Mouse (Mus musculus) left cerebral cortex, adult 2 months (tissue): Measurements from ENCODE around the gene Tef. TPM values are rescaled to one million over a fixed set of nuclear protein-coding genes. Genes with fewer than 3 reads are reported as not detected.
A peak's percentile ranks its signal among the peaks of the same experiment; 100 is the strongest.

Source experiments
- DNase-seq, 2 experiments: peaks; one replicate each; pipeline ENCODE4 v3.0.0; 2021 to 2022; ENCODE audit warnings: low spot score in 2 of 2, mixed read lengths in 1 of 2; ENCODE audit errors: extremely low spot score in 1 of 2
- H3K27ac ChIP-seq: fragments of 200-600 bp; 2 replicates; pipeline ENCODE4 v1.8.1; 2022
- H3K4me3 ChIP-seq: fragments of 200-600 bp; 2 replicates; pipeline ENCODE4 v1.8.1; 2022
- CTCF ChIP-seq: fragments of 200-600 bp; IDR thresholded peaks from 2 replicates; pipeline ENCODE4 v1.8.1; 2022; ENCODE audit warnings: antibody characterized with exemption, mild to moderate bottlenecking, moderate library complexity
- intact Hi-C: fragments of 180-260 bp; cut with DNase I; formaldehyde crosslinking; loops from one replicate; pipeline ENCODE4 v1.15.1; 2025
- total RNA-seq, 2 experiments: library from RNA; stranded (reverse); gene quantifications; 2 replicates each; pipeline ENCODE4 v1.2.3; 2021

Tef gene
- total RNA-seq, 2 experiments from 2014 or later: 220 to 228 TPM

DNA sequence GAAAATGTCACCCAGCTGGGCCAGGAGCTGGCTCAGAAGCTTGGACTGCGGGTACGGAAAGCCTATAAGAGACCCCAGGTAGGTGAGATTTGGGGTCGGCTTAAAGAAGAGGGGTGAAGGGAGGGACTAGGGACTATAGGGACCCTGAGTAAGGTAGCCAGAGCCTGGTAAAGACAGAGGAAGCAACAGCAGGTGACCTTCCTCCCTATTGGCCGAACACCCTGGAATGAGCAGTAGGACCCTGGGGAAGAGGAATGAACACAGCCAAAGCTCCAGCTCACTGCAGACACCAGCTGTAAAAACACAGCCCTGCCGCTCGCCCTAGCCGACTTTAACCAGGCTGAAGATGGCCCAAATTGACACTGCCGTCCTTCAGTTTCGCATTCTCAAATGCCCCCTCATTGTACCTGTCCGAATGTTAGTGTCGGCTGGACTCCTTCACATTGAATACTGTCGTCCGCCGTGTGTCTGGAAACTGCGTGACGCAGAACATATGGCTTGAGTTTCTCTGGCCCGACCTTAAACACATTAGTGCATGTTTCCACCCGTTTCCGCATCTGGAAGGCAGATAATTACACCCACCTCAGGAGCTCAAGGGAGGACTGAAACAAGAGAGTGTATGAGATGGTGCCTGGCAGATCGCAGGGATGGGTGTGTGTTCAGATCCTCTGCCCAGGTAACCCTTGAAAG lies 29.6 kb upstream of the Tef start:
- H3K27ac ChIP-seq: 0 out of 2 replicates have a peak overlapping the region, but pooled peaks have one; percentile 24
- intact Hi-C loops: no loop called here
- no peak for TF ChIP-seq CTCF
- no peak for DNase-seq
- H3K4me3 ChIP-seq: no peak overlapping the region

DNA sequence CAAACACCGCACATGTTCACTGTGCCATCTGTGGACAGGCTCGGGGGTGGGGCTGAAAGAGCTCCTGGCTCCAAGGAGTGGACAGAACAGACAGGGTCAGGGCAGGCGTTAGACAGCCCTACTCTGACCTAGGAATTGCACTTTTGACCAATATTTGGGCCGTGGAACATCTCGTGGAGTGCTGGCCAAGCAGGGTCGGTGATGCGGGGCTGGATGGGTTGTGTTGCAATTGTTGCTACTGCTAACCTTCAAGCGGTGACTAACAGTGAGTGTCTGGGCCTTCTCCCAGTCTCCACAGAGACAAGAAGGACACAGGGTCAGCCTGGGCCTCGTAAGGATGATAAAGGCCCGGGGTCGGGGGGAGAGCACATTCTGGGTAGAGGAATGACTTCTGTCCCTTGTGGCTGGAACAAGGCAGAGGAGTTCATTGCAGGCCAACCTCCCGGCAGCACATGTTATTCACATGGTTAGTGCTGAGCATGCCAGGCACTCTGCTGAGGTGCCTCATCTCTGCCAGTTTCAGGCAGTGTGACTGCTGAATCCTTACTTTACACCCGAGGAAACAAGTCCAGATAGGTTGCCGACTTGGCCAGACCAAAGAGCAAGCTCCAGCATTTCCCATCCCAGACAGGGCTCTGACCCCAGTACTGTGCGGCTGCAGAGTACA lies 27.6 kb upstream of the Tef start:
- TF ChIP-seq CTCF: no peak
- Histone ChIP-seq H3K4me3 (no peak overlapping the region), H3K27ac (no peak overlapping the region)
- intact Hi-C loops: no loop called here
- no peak for DNase-seq

DNA sequence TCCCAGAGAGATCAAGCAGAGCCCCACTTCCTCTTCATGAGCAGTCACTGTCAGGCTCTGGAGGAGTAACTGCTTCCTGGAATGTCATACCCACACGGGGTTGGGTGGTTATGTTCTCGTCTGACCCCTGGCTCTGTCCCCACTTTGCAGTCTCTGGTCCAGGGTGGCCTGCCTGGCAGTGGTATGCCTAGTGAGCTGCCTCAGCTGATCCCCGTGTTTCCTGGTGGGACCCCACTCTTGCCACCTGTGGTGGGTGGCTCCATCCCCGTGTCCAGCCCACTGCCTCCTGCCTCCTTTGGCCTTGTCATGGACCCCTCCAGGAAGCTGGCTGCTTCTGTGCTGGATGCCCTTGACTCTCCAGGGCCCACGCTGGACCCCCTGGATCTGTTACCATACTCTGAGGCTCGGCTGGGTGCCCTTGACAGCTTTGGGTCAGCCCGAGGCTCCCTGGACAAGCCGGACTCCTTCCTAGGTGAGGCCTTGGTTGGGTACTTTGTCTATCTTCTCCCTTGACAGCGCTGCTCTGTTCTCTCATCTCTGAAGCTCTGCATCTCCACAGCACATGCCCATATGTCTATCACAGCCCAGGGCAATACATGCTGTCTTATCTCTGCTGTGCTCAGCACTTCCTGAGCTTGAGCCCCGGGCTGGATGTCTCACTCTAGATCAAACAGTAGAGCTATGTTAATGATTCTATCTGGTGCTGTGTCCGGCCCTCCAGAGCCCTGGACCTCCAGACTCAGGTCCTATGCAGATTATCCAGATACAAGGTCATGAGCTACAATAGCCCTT lies 25.4 kb upstream of the Tef start:
- intact Hi-C loops: no loop called here
- Histone ChIP-seq H3K4me3 (no peak overlapping the region), H3K27ac (no peak overlapping the region)
- no peak for TF ChIP-seq CTCF
- no peak for DNase-seq

DNA sequence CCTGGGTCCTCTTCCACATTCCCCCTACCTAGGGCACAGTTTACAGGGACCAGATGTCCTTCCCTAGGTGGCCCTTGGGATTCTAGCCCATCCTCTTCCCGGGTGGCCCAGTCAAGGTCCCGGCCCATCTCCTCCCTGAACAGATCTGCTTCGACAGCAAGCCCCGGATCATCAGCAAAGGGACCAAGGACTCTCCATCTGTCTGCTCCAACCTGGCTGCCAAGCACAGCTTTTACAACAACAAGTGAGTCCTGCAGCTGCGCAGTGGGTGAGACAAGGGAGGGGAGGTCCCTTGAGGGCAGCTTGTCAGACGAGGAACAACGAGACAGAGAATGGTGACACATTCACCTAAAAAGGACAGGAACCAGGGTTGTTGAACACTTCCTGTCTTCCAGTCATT lies 20.4 kb upstream of the Tef start:
- TF ChIP-seq CTCF: no peak
- H3K4me3 ChIP-seq: no peak overlapping the region
- DNase-seq: no peak
- intact Hi-C loops: no loop called here
- no peak overlapping the region for H3K27ac ChIP-seq

DNA sequence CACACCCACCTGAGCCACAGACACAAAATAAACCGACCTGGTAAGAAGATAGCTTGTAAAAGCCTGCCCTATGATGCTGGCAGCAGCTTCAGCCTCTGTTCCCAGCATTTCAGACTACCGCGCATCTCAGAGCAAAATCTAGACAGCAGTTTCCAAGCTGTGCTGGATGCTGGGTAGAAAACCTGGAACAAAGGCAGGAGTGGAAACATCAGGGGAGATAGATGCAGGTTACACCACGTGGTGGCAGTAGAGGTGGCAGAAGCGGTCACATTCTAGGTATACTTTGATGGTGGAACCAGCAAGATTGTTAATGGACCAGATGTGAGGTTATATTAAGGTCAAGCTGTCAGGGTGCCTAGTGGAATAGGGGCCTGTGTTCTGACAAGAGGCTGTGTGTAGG lies 17.5 kb upstream of the Tef start:
- intact Hi-C loops: no loop called here
- DNase-seq: no peak
- TF ChIP-seq CTCF: peak; percentile 17
- Histone ChIP-seq H3K4me3 (no peak overlapping the region), H3K27ac (no peak overlapping the region)

DNA sequence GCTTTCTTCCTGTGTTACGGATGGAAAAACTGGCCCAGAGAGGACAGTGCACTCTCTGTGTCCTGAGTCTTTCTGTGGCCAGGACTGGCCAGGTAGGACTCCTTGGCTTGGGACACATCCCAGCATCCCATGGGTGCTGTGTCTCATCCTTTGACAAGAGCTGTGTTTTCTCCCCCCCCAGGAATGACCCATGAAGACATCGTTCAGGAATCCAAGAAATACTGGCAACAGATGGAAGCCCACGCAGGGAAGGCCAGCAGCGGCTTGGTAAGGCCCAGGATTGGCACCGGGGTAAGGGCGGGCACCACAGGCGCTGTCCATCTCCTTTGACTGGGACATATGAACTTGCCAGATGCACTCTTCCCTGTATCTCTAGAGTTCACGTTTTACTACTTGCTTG lies 16.5 kb upstream of the Tef start:
- intact Hi-C loops: no loop called here
- Histone ChIP-seq H3K4me3 (no peak overlapping the region), H3K27ac (no peak overlapping the region)
- TF ChIP-seq CTCF: no peak
- no peak for DNase-seq

DNA sequence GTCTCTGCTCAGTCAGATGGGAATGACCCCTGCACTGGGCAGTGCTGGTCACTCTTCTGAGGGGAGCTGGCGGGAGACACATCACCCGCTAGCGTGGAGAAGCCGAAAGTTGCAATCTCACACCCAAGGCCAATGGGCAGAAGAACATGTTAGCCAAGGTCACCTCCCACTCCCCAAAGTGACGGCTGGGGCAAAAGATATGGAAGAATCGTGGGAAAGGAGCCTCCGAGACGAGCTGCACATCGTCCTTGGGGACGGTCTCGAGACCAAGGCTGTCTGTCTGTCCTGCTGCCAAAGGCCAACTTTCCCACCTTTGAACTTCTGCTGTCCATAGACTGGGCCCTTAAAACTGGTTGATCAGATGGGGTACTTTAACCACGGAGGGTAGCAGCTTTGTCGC lies 14.7 kb upstream of the Tef start:
- no peak overlapping the region for H3K4me3 ChIP-seq
- no peak for DNase-seq
- H3K27ac ChIP-seq: no peak overlapping the region
- no peak for TF ChIP-seq CTCF
- intact Hi-C loops: no loop called here

DNA sequence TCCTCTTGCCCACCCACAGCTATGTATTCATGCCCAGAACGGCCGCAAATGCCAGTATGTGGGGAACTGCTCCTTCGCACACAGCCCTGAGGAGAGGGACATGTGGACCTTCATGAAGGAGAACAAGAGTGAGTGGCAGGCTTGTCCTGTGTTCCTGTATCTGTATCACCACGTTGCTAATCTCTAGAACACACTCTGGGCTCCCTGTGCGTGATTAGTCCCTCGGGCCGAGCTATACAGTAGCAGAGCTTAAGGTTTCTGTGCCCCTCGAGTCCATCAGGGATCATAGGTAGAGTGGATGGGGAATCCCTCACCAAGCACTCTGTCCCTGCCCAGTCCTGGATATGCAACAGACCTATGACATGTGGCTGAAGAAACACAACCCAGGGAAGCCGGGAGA lies 9.8 kb upstream of the Tef start:
- H3K4me3 ChIP-seq: no peak overlapping the region
- no peak overlapping the region for H3K27ac ChIP-seq
- intact Hi-C loops: no loop called here
- no peak for TF ChIP-seq CTCF
- no peak for DNase-seq

DNA sequence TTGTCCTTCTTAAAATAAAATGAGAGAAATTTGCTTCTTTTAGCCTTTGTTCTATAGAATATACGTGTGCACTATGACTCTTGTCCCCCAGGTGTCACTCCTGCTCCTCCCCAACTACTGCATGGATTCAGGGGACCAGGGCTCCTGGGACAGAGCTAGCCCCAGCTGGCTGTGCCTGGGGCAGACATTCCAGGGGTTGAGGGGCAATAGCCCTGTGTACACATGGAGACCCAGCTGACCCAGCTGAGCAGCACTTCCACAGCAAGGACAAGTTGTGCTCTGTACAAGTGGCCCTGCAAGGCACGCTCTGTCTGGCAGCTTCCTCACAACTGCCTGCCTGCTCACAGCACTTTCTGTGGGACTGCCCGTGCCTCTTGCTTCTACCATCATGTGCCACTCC lies 6.0 kb upstream of the Tef start:
- no peak for DNase-seq
- peak; percentile 48 for TF ChIP-seq CTCF
- no peak overlapping the region for H3K4me3 ChIP-seq
- no peak overlapping the region for H3K27ac ChIP-seq
- intact Hi-C loops: no loop called here

DNA sequence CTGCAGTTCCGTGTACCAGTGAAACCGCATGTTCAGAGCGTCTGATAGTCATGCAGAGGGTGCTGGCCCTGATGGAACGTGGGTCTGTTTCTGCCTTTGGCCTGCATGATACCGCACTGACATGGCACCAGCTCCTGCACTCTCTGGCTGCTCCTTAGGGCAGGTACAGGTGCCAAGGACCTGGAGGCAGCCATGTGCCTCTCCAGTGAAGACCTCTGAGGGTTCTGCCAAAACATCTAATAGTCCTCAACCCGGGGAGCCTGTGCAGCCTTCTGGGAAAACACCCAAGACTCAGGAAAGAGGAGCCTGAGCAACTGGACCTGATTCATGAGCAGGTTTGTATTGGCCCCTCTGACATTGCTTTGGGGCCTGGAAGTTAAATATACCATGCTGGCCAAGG lies 4.4 kb upstream of the Tef start:
- intact Hi-C loops: no loop called here
- Histone ChIP-seq H3K27ac (0 out of 2 replicates have a peak overlapping the region, but pooled peaks have one; percentile 15), H3K4me3 (no peak overlapping the region)
- DNase-seq: no peak
- no peak for TF ChIP-seq CTCF

DNA sequence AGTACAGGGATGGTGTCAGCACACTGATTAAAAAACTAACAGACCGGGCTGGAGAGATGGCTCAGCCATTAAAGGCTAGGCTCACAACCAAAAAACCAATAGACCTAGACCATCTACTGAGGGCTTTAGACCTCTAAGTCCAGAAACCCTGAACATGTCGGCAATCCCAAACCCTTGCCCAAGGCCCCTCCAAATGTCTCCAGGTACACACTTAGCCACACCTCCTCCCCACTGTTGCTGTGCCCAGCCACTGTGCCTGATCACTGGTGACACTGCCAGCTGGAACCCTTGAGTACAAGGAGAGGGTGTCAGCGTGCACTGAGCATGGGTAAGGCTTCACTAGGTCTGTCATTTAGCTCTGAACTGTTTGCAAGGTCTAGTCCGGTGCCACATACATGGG lies 3.8 kb upstream of the Tef start:
- Histone ChIP-seq H3K27ac (no peak overlapping the region), H3K4me3 (no peak overlapping the region)
- TF ChIP-seq CTCF: no peak
- intact Hi-C loops: no loop called here
- no peak for DNase-seq

DNA sequence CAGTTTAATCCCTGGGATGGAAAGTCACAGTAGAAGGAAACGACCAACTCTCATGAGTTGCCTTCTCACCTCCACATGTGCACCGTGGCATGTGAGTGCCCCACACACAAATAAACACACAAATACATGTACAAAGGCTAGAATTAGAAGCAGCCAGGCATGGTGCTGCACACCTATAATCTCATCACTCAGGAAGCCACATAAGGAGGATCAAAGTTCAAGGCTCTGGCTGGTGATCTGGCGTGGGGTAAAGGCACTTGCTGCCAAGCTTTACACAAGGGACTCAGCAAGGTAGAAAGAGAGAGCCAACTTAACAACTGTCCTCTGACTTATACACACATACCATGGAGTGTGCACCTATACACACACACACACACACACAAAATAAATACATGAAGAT lies 1.8 kb upstream of the Tef start:
- intact Hi-C loops: no loop called here
- no peak overlapping the region for H3K27ac ChIP-seq

More for the DNA sequence above, 1.8 kb upstream of the Tef start:
- no peak for DNase-seq
- no peak overlapping the region for H3K4me3 ChIP-seq
- TF ChIP-seq CTCF: no peak
